Mouse (Mus musculus) B cell, adult 2 months (primary cell): ENCODE results near the gene Por.

Experiments used
- DNase-seq, 2 experiments: peaks; one replicate each; pipeline ENCODE4 v3.0.0; 2022

Gene Por

GRCm38 (mm10) chr5:135729351-135729750, 59.5 kb downstream of the Por start:
- no peak for DNase-seq

GRCm38 (mm10) chr5:135730278-135730677, 60.4 kb downstream of the Por start:
- no peak for DNase-seq

- DNase-seq: no peak
Observed at GRCm38 (mm10) chr5:135730916-135731315, 61.1 kb downstream of the Por start.

- DNase-seq: no peak
Observed at GRCm38 (mm10) chr5:135731322-135731721, 61.5 kb downstream of the Por start.

DNA sequence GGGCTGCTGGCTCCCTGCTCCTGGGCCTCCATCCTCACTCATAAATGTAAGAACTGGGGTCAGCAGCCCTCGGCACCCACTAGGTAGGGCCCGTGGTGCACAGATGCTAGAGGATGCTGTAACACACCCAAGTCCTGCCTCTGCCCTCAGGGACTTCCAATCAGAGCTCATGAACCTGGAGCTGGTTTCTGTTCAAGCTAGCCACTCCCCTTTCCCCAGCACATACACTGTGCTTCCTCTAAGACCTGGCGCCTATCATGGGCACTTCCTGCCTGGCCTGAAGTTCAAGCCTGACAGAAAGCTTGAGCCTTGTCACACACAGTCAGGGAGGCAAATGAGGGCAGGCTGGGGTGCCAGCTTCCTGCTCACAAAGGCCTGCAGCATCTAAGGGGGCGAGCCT, 63.2 kb downstream of the Por start:
- DNase-seq: no peak

DNA sequence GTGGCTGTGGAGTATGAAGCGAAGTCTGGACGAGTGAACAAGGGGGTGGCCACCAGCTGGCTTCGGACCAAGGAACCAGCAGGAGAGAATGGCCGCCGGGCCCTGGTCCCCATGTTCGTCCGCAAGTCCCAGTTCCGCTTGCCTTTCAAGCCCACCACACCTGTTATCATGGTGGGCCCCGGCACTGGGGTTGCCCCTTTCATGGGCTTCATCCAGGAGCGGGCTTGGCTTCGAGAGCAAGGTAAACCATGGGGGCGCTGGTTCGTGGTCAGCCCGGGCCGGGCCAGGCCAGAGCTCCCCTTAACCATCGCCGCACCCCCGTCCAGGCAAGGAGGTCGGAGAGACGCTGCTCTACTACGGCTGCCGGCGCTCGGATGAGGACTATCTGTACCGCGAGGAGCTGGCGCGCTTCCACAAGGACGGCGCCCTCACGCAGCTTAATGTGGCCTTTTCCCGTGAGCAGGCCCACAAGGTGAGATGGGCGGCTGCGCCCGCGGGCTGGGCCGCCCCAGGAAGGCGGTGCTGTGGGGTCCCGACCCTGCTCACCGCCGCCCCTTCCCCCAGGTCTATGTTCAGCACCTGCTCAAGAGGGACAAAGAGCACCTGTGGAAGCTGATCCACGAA, 64.3 kb downstream of the Por start:
- no peak for DNase-seq

- DNase-seq: no peak
Observed at GRCm38 (mm10) chr5:135735741-135736140, 65.9 kb downstream of the Por start.

DNA sequence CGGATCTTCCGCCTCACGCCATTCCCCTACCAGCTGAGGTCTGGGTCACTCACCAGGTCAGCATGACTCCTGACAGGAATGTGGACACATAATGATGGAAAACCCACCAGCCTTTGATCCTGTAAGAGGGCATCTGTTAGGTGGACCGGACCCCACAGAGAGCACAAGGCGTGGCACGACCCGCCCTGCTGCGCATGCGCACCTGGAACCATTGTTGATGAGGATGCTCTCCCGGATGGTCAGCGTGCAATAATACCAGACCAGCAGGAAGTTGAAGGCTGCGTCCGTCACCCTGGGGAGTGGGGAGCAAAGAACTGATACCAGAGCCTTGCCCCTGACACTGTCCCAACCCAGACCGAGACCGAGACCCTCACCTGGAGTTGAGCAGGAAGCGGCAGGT, 66.7 kb downstream of the Por start:
- no peak for DNase-seq

DNA sequence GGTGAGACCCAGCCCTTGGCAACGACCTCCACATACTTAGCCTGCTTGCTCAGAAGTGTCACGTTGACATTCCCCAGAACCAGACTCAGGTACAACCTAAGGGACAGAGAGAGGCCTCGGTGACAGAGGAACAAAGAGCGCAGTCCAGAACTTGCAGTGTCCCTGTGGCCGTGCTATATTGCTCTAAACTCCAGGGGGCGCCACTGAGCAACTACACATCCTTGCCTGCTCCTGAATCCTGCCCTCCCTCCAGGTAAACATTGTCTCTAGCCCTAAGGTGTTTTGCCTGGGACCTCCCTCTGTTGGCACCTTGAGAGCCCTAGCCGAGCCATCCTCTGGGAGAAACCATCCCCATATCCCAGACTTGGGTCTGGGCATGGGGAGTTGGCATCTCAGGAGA, 67.3 kb downstream of the Por start:
- peak; percentile 57 to 60 for DNase-seq

- DNase-seq: no peak
Observed at GRCm38 (mm10) chr5:135738266-135738665, 68.4 kb downstream of the Por start.

DNA sequence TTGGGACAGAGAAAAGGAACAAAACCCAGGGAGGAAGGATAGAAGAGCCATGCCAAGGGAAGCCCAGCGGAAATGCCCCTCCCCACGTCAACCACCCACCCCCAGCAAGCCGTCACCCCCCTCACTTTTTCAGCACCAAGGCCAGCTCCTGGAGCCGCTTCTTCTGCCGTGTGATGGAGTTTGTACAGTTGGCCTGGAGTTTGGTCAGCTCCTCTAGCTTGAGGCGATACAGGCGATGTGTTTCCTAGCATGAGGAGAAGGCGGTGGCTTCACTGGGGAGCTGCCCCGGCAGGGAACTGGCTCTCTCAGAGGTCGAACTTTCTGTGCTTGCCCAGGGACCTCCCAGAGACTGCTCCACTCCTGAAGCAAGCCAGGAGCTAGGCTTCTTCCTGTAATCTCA, 72.3 kb downstream of the Por start:
- no peak for DNase-seq

DNA sequence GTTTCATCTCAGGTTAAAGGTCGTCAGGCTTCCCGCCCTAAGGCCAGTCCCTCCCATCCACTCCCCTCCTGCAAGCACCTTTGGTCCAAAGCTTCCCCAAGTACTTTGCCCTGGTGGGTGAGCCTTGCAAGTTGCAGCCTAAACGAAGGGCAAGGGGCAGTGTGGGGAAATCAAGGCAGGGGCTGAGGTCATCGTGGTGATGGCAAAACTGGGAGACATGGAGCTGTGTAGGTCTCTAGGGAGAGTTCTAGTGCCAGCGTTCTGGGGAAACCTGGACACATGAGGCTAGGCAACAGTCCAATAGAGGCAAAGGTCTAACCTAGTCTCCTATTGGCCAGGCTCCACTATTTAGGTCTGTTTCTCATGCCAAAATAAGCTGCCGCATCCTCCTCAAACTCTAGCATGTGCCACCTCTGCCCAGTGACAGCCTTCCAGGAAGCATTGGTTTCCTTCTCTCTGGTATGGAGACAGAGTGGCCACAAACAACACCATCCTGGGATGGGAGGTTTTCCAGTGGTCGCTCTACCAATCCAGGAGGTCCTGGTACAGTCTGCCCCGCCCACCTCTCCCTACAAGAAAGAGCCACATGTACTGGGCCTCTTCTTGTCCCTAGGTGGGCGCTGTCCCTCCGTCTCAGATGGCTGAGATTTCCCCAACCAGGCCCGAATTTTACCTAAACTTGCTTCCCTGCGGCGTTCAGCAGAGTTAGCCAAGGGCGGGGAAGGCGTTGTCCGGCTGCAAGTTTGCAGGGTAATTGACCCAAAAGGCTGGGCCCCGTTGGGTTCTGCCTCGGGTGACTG, 73.3 kb downstream of the Por start:
- DNase-seq: no peak

- DNase-seq: peak; percentile 90 to 92
Observed at GRCm38 (mm10) chr5:135743741-135744609, 74.1 kb downstream of the Por start, which contains the start of gene Tmem120a. TSS of gene Tmem120a (minus strand) at chr5:135744448.

- DNase-seq: no peak
Observed at GRCm38 (mm10) chr5:135744742-135745141, 74.9 kb downstream of the Por start.

DNA sequence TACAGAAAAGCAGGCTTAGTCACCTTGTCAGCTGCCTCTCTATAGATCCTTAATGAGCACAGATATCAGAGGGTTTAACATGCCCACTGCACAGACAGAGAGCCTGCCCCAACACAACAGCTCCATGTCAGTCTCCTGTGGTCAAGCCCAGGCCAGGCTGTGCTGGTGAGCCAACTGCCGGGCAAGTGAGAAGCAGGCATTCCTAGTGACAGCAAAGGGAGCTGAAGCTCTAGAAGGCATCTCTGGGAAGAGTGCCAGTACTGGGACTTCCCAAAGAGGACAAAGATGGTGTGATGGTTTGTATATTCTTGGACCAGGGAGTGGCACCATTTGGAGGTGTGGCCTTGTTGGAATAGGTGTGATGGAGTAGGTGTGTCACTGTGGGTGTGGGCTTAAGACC, 81.2 kb downstream of the Por start:
- DNase-seq: no peak

DNA sequence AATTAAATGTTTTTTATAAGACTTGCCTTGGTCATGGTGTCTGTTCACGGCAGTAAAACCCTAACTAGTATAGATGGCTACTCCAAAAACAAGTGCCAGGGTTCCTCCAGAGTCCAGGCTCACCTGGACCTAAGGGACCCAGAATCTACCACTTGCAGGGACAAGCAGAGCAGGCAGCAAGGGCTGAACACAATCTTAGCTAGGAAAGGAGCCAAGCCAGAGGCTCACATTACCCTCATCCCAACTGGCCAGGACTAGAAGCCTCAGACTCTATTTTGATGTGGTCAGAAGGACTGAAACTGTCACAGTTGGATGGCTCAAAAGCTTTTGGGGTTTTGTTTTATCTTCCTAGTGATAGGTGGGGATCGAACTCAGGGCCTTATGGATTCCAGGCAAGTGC, 81.8 kb downstream of the Por start:
- DNase-seq: no peak

DNA sequence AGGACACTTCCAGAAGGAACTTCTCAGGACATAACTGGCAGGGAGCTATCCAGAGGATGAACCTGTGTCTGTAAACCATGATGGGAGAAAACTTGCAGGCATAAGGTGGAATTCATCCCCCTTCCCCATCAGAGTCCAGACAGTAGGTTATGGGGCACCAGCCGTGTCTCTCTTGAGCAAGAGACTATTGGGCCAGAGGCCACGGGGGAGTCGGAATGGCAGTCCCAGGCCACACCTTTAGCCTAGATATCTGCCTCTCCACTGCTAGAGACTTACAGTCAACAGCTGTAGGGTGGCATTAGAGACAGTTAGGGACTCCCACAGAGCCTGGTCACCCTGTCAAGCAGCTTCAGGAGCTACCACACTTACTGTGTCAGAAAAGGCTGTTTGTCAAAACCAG, 92.0 kb downstream of the Por start:
- DNase-seq: no peak

- peak; percentile 82 to 83 for DNase-seq
Observed at GRCm38 (mm10) chr5:135763526-135763925, 93.7 kb downstream of the Por start.

GRCm38 (mm10) chr5:135764971-135765370, 95.1 kb downstream of the Por start:
- no peak for DNase-seq

GRCm38 (mm10) chr5:135772519-135772918, 102.7 kb downstream of the Por start:
- DNase-seq: no peak

DNA sequence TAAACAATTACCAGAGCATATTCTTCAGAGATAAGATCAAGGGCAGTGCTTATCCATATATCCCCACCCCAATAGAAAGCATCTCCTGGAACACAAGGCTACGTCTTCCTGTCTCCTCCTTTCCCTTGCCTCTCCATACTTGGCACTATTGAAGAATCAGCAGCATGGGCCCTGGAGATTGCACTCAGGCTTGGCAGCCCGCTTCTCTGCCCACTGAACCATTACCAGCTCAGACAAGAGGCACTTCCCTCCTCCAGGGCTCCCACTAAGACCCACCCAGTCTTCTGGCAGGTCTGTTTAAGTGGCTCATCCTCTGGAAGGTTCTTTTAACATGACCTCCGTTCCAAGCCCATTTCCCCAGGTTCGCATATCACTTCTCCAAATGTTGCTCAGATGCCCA, 106.7 kb downstream of the Por start:
- DNase-seq: no peak

GRCm38 (mm10) chr5:135777796-135778470, 108.1 kb downstream of the Por start, which contains the start of gene Styxl1:
TSS of gene Styxl1 (minus strand) at chr5:135778385.
- DNase-seq: no peak
